Mouse (Mus musculus) cerebellum, adult 9-11 months (tissue): ENCODE results near the gene A630023A22Rik.
A peak's percentile ranks its signal among the peaks of the same experiment; 100 is the strongest.

Experiments
- DNase-seq: peaks from one replicate; pipeline ENCODE4 v3.0.0; 2022

The A630023A22Rik gene

GRCm38 (mm10) chr14:34102601-34103000 lies at the start of gene A630023A22Rik:
A630023A22Rik (minus strand) TSS chr14:34102754.
- DNase-seq, result no peak

DNA sequence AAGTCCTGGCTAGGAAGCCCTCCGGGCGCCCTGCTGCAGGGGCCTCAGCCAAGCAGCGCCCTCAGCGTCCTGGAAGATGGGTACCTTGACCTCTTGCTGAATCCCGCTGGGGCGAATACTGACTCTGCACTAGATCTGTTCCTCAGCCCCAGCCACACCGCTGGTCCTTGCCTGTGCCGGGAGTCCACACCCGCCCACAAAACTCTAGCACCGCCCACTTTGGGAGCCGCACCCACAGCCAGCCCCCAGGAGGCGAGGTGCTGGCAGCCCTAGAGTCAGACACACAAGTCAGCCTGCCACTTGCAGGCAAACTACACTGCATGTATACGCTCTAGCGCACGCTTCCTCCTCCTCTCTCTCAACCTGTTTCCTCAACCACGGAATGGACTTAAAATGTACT lies 49.8 kb upstream of the A630023A22Rik start, which contains the start of gene Npy4r:
Gene Npy4r (minus strand): TSS at position 148 of the 400 bp plus-strand sequence.
- DNase-seq, result no peak

GRCm38 (mm10) chr14:34142915-34143314 lies 40.4 kb upstream of the A630023A22Rik start:
- DNase-seq, result no peak

- no peak for DNase-seq
Measured at GRCm38 (mm10) chr14:34142316-34142715, 39.8 kb upstream of the A630023A22Rik start.

DNA sequence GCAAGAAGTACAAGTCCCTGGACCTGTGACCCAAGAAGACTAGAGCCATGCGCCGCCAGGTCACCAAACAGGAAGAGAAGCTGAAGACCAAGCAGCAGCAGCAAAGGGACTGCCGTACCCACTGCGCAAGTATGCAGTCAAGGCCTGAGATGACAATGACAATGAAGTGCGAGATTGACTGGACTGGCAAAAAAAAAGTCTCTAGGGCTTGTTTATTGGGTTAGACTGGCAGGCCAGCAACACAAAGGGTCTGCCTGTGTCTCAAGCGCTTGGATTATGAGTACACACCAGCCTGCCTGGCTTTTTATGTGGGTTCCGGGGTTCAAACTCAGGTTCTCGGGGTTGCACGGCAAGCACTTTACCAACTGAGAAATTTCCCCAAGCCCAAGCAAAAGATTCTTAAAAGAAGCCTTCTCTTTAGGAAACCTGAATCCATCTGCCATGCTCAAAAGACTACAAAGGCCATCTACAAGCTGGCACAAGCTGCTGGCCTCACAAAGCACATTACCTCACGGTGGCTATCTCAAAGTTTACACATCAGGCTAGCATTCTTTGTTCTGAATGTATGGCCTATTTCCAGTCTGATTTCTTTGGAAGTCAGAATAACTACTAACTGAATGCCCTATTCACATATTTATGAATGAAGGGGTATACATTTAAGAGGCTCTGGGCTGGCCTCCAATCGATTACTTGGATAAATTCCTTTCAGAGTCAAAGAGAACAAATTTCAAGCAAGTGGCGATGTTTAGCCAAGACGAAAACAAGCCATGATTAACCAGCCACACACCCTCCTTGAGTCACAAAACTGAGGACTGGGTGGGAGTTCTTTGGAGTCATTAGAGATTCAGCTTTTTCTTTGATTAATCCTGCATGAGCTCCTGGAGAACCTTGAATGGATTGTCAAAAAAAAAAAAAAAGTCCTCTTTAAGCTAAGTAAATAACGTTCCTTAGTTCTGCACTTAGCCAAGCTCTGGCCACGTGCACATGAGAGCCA lies 37.4 kb upstream of the A630023A22Rik start:
- DNase-seq, result no peak

DNA sequence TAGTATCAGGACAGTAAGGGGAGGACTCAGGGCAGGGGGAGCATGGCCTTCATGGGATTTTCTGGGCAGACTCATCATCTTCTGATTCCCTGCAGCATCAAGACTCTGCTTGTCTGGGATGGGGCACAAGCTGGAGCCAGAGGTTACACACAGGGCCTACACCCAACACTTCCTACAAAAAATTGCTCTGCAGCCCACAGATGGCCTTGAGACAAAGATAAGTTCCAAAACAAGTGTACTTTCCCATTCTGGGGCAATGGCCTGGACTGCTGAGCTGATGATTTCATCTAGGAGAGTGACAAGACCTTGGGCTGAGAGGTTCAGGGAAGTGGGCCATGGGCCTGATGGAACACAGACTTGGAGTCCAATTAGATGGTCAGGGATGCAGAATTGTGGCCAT lies 32.8 kb upstream of the A630023A22Rik start:
- DNase-seq, result no peak

GRCm38 (mm10) chr14:34131216-34131615 lies 28.7 kb upstream of the A630023A22Rik start:
- DNase-seq, result no peak

GRCm38 (mm10) chr14:34121691-34122090 lies 19.1 kb upstream of the A630023A22Rik start:
- DNase-seq, result no peak

DNA sequence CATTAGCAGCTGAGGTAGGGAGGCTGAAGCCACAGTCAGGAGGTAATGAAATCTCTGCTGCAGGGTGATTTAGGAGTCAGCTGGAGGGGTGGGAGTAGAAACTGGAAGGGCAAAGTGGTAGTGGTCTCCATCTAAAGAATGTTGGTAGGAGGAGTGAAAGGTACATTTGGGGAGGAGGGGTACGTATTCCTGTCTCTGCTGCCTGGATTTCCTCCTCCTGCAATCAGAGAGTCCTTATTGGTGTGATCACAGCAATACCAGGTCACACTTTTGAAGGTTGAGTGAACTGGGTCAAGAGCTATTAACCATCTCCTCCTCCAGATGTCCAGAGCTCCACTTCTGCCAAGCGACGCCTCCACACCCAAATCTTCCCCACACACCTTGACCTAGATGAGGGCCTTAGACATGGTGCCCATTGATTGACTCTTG lies 18.4 kb upstream of the A630023A22Rik start:
- DNase-seq, result no peak

DNA sequence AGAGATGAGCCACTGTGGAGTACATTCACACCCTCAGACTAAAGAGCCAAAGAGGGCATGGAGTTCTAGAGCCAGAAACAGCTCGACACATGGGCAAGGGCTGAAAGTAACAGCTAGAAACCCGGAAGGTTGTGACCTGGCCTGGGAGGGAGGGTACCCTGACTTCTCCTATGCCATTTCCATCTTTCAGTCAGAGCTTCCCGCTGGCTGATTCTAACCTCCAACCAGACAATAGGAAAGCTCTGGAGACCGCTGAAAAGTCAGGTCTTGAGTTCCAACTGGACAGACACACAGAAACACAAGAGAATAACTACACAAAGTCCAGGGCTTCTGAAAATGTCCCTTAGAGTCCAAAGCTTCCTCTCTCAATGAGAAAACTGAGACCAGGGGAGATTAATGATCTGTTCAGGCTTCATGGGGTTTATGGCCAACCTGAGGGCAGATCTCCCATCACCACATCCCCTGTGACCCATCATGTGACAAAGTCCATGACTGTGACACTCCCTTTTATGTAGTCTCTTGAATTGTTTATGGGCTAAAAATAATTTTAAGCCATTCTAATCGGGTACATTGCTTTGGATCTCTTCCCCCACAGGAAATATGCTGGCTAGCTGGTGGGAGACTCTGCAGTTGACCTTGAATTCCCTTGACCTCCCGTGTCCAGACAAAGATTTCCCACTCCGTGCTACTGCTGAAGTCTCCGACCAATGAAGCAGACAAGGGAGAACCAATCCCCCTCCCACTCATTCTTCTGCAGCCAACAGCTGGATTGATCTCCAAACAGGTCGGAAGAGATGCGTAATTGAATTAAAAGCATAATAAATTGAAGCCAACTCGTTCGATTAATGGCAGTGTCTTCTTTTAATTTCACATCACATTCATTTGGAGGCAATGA lies 17.7 kb upstream of the A630023A22Rik start:
- DNase-seq, result no peak

DNA sequence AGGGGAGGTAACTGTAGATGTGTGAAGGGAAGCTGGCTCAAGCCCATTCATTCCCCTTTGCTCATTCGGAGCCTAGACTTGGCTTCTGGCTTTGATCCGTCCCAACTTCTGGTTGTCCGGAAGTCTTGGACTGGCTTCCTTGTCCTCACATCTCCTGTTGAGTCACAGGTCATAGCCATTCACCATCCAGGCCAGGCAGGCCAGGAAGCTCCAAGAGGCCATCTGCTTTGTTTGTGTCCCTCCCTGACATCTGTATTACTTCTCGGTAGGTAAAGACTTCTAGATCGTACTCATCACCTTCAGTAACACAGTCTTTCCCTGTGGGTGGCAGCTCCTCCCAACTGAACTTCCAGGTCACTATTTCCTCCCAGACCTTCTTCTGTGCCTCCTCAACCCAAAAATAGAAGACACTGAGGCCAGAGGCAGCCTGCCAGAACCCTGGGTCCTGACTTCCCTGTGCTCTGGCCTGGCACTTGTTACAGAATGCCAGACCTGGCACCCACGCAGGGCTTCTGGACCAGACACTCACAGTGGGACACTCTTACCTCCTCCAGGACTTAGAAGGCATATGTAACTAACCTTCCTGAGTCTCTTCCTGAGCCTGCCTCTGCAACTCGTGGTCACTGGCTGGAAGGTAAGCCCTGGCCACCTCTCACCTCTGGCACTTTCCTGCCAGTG lies 16.6 kb upstream of the A630023A22Rik start:
- peak; percentile 83 for DNase-seq

DNA sequence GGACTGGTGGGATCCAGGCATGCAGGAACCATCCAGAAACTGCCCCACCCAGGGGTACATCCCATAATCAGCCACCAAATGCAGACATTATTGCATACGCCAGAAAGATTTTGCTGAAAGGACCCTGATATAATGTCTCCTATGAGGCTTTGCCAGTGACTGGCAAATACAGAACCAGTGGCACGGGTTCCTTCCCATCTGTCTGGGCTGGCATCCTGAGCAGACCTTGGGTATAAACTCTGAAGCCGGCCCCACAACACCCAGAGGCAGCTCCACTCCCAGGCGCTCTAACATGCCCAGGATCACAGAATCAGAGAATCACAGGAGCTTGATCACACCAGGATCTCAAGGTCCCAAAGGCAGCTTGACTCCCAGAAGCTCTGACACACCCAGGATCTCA lies 11.8 kb upstream of the A630023A22Rik start:
- no peak for DNase-seq

DNA sequence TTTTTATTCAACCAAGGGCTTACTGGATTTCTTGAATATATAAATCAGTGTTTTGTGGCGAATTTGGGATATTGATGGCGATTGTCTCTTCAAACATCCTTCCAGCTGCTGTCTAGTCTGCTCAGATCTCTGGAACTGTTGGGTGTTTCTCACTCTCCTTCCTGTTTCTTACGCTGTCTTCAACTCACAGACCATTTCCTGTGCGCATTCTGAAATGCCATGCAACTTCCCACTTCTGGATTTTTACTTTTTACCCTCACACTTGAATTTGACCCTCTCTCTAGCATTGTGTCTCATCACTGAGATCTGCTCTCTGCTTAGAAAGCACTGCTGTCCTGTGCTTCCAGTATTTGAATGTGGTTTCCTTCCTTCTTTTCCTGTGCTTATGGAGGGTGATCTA lies 5.0 kb upstream of the A630023A22Rik start:
- no peak for DNase-seq

GRCm38 (mm10) chr14:34106389-34107062 lies 4.0 kb upstream of the A630023A22Rik start:
- peak; percentile 10 for DNase-seq

- peak; percentile 57 for DNase-seq
Measured at GRCm38 (mm10) chr14:34104892-34105291, 2.3 kb upstream of the A630023A22Rik start.

- DNase-seq, result no peak
Measured at GRCm38 (mm10) chr14:34103855-34104254, 1.3 kb upstream of the A630023A22Rik start.

- DNase-seq, result no peak
Measured at GRCm38 (mm10) chr14:34096161-34096560, 6.4 kb downstream of the A630023A22Rik start.

GRCm38 (mm10) chr14:34092856-34093255 lies 9.7 kb downstream of the A630023A22Rik start:
- DNase-seq, result no peak

DNA sequence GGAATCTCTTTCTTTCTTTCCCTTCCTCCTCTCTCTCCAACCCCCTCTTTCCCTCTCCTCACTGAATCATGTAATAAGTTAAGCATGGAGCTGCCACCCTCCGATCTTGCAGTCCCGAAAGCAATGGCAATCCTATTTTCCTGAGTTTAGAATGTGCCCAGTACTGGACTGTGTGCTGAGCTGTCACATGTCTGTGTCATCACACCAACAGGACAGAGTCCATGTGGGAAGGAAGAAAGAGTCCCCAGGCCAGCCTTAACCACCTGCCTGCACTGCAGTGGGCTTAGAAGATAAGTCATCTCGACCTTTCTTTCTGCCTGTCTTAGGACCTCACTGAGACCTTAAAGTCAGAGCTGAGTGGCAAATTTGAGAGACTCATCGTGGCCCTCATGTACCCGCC lies 11.1 kb downstream of the A630023A22Rik start:
- DNase-seq, result no peak

DNA sequence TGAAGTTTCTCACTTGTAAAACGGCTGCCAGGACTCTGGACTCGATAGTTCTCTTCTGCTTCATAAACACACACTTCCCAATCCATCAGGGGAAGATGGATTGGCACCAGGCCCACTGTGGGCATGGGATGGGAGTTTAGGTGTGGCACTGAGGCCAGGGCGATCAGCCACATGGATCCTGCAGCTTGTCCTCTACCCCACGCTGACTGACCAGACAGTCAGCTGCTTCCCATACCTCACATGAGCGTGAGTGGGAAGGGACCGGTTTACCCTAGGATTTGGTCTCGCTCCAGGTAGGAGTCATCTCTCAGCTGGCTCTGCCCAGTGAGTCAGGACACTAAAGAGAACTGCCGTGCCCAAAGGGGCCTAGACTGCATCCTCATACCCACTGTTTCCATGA lies 12.8 kb downstream of the A630023A22Rik start:
- DNase-seq, result no peak

GRCm38 (mm10) chr14:34087856-34088398 lies 14.6 kb downstream of the A630023A22Rik start:
- no peak for DNase-seq

GRCm38 (mm10) chr14:34086806-34087205 lies 15.7 kb downstream of the A630023A22Rik start:
- DNase-seq, result no peak
